Mouse (Mus musculus) E14TG2a.4 (cell line): ENCODE results near the gene Tex2.

Experiments used
- CTCF ChIP-seq: conservative IDR thresholded peaks from 2 replicates; pipeline ENCODE4 v1.5.1; 2014; ENCODE audit warnings: low read length
- NANOG ChIP-seq: IDR thresholded peaks from 2 replicates; pipeline ENCODE4 v1.6.1; 2014; ENCODE audit warnings: borderline replicate concordance, low read length, mixed read lengths
- POU5F1 ChIP-seq: IDR thresholded peaks from 2 replicates; pipeline ENCODE4 v1.6.1; 2014; ENCODE audit warnings: low read length, borderline replicate concordance

- TF ChIP-seq CTCF (no peak), NANOG (no peak), POU5F1 (no peak)
These were observed 111.1 kb downstream of the Tex2 start for GRCm38 (mm10) chr11:106502159-106502505.
